Mouse (Mus musculus) regulatory T cell (primary cell): ENCODE results near the gene Cst11.
"Not testable (repeated sequence)": the region's sequence is repeated elsewhere in the genome, so short reads cannot be mapped to it uniquely, and the experiment has no call there.

ENCODE experiments used
- in situ Hi-C: fragments of 300-600 bp; cut with MboI, MseI; formaldehyde crosslinking; loops from one replicate; pipeline ENCODE4 v1.15.1; 2025; ENCODE audit warnings: high pct_unique_total_duplicates

Gene Cst11

GRCm38 (mm10) chr2:148771397-148771796 is at the start of gene Cst11:
TSS of gene Cst11 (minus strand) at chr2:148771497.
- in situ Hi-C loops, result not testable (repeated sequence)

- in situ Hi-C loops, result no loop called here
Observed at GRCm38 (mm10) chr2:148819909-148820308, 48.6 kb upstream of the Cst11 start, which contains the start of gene Cst13. TSS of gene Cst13 (plus strand) at chr2:148820081.

GRCm38 (mm10) chr2:148806696-148807095 is 35.4 kb upstream of the Cst11 start:
- in situ Hi-C loops, result no loop called here

- in situ Hi-C loops, result no loop called here
Observed at GRCm38 (mm10) chr2:148801491-148801921, 30.2 kb upstream of the Cst11 start.

- in situ Hi-C loops, result no loop called here
Observed at GRCm38 (mm10) chr2:148798485-148798884, 27.2 kb upstream of the Cst11 start, which contains the start of gene Cst8. TSS of gene Cst8 (plus strand) at chr2:148798785.

GRCm38 (mm10) chr2:148789142-148789541 is 17.8 kb upstream of the Cst11 start, which contains the start of gene Cst12:
TSS of gene Cst12 (plus strand) at chr2:148789361.
- in situ Hi-C loops, result no loop called here

GRCm38 (mm10) chr2:148781709-148782108 is 10.4 kb upstream of the Cst11 start, which contains the start of gene 8030411F24Rik:
TSS of gene 8030411F24Rik (plus strand) at chr2:148782009.
- in situ Hi-C loops, result no loop called here

- in situ Hi-C loops, result no loop called here
Observed at GRCm38 (mm10) chr2:148763648-148764388, 7.5 kb downstream of the Cst11 start.

GRCm38 (mm10) chr2:148754310-148754846 is 16.9 kb downstream of the Cst11 start:
- in situ Hi-C loops, result no loop called here

GRCm38 (mm10) chr2:148751893-148752813 is 19.1 kb downstream of the Cst11 start:
- in situ Hi-C loops, result no loop called here

- in situ Hi-C loops, result no loop called here
Observed at GRCm38 (mm10) chr2:148750058-148750457, 21.2 kb downstream of the Cst11 start, which contains the start of gene Cstl1. TSS of gene Cstl1 (plus strand) at chr2:148750358.

- in situ Hi-C loops, result no loop called here
Observed at GRCm38 (mm10) chr2:148743846-148744407, 27.4 kb downstream of the Cst11 start.

GRCm38 (mm10) chr2:148743001-148743400 is 28.3 kb downstream of the Cst11 start:
- in situ Hi-C loops, result no loop called here

GRCm38 (mm10) chr2:148732327-148733000 is 38.8 kb downstream of the Cst11 start, which contains the start of gene Napb:
TSS of gene Napb (minus strand) at chr2:148732467.
- in situ Hi-C loops, result no loop called here

- in situ Hi-C loops, result no loop called here
Observed at GRCm38 (mm10) chr2:148731614-148732326, 39.5 kb downstream of the Cst11 start.

- in situ Hi-C loops, result no loop called here
Observed at GRCm38 (mm10) chr2:148719271-148719995, 51.9 kb downstream of the Cst11 start.
